Mouse (Mus musculus) bone marrow, adult 2 months (tissue): ENCODE measurements around the gene Smim11.

Experiments
- CTCF ChIP-seq: fragments of 200-500 bp; IDR thresholded peaks from 2 replicates; pipeline ENCODE4 v1.5.1; 2011; ENCODE audit warnings: low read length, control low read depth; ENCODE audit not compliant: control insufficient read depth, insufficient read depth
- POLR2A ChIP-seq: fragments of 200-500 bp; IDR thresholded peaks from 2 replicates; pipeline ENCODE4 v1.6.1; 2011; ENCODE audit warnings: low read depth, mild to moderate bottlenecking, control low read depth, low read length, borderline replicate concordance; ENCODE audit not compliant: control insufficient read depth

- TF ChIP-seq CTCF (no peak), POLR2A (no peak)
Observed at GRCm38 (mm10) chr16:92285068-92285467, 16.0 kb upstream of the Smim11 start.
